Mouse (Mus musculus) lung, postnatal 14 days (tissue): ENCODE measurements around the gene Anapc11.

Experiments
- DNase-seq: peaks from one replicate; pipeline ENCODE4 v3.0.0; 2021

Anapc11 gene

DNA sequence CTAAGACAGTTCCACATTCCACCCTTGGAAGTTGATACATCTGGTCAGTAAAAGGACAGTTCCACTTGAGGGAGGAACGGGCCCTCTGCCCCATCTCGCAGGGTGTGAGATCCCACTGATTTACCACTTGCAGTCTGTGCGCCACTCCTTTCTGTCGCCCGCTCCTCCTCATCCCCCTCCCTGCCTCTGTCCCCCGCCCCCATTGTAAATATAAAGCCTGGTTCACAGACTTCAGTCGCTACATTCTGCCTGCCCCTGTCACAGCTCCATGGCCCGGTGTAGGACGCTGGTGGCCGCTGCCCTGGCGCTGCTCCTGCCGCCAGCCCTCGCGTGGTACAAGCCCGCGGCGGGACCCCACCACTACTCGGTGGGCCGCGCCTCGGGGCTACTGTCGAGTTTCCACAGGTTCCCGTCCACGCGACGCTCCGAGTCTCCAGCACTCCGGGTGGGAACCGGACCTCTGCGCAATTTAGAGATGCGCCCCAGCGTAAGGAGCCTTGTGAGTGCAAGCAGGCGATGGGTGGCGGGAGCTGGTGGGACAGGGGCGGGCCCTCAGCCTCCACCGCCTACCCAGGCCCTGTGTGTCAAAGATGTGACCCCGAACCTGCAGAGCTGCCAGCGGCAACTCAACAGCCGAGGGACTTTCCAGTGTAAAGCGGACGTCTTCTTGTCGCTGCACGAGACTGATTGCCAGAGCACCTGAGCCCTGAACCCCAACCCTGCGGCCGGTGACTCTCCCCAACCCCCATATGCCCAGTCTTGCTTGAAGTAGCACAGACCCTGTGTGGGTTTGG lies 10.2 kb downstream of the Anapc11 start, which contains the start of gene Npb:
Gene Npb (plus strand): TSS at position 237 of the 794 bp plus-strand sequence.
- DNase-seq: no peak

GRCm38 (mm10) chr11:120609250-120609649 lies 11.0 kb downstream of the Anapc11 start:
- DNase-seq: no peak

- DNase-seq: no peak
Measured at GRCm38 (mm10) chr11:120610477-120611046, 12.3 kb downstream of the Anapc11 start.

- DNase-seq: peak; percentile 78
Measured at GRCm38 (mm10) chr11:120612763-120613162, 14.5 kb downstream of the Anapc11 start.

- no peak for DNase-seq
Measured at GRCm38 (mm10) chr11:120613481-120613972, 15.3 kb downstream of the Anapc11 start.

GRCm38 (mm10) chr11:120613976-120614375 lies 15.8 kb downstream of the Anapc11 start:
- no peak for DNase-seq

DNA sequence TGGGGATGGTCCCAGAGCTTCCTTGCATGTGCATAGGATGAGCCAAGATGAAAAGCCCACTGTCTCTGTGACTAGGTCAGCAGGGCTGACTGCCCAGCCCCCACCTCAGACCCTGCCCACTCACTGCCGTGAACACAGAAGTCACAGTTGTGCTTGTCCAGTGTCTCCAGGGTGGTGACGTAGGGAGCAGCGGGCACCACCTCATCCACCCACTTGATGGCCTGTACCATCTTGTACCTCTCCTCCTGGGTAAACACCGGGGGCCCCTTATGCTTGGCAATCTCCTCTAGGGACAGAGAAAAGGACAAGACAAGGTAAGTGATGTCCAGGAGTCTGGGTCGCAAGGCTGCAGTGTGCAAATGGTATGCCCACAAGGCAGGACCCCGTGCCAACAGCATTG lies 16.9 kb downstream of the Anapc11 start:
- DNase-seq: no peak

DNA sequence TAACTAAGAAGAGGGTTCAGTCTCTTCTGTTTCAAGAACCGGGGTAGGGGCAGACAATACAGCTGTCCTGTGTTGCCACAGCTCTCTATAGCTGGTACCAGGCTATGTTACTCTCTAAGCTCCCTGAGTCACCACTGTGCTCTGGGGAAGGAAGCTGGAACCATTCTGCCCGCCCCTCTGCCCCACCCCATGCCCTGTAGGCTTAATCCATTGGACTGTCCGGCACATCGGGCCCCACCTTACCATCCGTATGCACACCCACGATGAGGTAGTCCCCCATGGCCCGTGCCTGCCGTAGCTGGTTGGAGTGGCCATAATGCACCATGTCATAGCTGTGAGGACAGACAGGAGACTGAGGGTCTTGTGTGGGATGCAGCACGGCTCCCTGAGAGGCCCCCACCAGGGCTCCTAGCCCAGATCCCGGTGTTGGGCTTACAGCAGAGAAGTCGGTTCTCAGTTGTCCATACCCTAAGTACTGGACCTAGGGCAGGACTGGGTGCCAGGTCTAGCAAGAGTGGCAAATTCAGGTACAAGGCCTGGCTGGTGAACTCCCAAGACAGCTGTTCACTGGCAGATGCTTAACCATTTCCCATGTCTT lies 17.5 kb downstream of the Anapc11 start:
- DNase-seq: no peak

DNA sequence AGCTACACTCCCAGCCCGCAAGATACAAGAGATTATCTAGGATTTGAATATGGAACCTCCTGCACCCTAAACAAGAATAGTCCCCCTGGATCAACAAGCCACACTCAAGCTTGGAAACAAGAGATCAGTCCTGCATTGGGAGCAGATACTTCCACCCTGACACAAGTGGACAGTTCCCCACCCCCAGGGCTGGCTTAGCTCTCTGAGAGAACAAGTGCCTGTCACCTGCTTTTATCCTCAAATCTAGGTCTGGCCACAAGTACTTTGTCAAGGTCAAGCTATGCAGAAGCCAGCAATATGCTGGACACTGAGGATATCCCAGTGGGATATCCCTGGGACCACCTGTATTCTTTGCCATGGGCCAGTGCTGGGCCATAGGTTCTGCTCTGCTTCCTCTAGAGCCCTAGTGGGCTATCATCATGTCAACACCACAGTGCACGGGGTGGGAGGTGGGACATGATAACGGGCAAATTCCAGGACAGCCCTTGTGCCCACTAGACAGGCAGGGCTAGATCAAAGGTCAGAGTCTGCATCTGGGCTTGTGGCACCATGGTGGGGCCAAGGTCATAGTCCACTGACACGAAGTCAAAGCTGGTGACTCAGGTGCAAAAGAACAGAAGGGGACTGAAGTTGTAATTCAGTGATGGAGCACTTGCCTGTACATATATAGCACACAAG lies 18.5 kb downstream of the Anapc11 start:
- no peak for DNase-seq

DNA sequence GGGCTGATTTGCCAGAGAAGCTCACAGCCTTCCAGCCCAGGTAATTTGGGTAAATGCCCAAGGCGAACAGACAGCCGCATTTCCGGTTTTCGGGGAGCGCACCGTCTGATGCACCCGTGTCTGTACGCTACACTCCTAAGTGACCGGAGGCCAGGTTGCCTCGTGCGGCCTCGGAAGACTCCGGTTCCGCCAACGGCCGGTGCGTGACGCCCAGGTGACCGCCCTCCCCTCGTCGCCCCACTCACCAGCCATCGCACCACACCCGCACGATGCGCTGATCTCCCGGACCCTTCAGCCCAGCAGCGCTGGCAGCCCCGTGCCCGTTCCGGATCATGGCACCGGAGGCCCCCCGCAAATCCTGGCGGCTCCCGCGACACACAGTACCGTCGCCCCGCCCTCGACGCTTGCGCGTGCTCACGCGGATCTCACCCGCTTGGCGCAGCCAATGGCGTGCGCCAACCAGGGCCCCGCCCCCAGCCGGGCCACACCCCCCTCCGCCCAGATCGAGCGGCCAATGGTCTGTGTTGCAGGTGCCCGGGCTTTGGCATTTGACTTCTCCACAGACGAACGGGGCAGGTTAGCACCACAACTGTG lies 19.4 kb downstream of the Anapc11 start, which contains the start of gene Pcyt2:
Gene Pcyt2 (minus strand): TSS at position 418 of the 594 bp plus-strand sequence.
- peak; percentile 91 for DNase-seq

- DNase-seq: no peak
Measured at GRCm38 (mm10) chr11:120618619-120619535, 20.7 kb downstream of the Anapc11 start.

GRCm38 (mm10) chr11:120620195-120620594 lies 22.0 kb downstream of the Anapc11 start:
- DNase-seq: no peak

- no peak for DNase-seq
Measured at GRCm38 (mm10) chr11:120622805-120623204, 24.6 kb downstream of the Anapc11 start.

DNA sequence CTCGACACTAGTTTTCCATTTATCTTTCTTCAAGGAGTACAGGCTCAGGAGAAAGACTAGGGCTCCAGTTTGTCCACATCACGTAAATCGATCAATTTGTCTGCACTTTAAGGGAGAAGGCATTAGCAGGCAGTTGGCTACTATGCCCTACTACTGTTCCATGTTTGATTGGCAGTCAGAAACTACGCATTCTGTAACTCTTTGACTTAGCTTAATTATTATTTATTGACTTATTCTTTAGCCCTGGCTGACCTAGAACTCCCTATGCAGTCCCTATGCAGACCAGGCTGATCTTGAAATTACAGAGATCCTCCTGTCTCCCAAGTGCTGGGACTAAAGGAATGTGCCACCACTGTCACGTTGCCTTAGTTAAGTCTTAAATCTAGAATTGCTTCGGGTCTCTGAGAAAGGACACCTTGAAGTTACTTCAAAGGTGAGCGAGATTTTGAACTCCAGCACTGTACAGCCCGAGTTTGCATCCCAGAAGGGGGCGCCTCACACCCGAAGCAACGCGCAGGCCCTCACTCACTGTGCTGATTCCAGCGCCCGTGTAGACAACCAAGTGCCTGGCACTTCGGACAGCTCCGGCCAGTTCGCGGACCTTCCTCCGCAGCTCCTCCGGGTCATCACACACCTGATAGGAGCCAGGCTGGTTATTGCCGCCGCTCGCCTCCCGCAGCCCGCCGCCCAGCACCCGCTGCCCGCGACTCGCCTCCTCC lies 25.9 kb downstream of the Anapc11 start:
- DNase-seq: peak; percentile 74

- DNase-seq: peak; percentile 87
Measured at GRCm38 (mm10) chr11:120624680-120625111, 26.5 kb downstream of the Anapc11 start.

DNA sequence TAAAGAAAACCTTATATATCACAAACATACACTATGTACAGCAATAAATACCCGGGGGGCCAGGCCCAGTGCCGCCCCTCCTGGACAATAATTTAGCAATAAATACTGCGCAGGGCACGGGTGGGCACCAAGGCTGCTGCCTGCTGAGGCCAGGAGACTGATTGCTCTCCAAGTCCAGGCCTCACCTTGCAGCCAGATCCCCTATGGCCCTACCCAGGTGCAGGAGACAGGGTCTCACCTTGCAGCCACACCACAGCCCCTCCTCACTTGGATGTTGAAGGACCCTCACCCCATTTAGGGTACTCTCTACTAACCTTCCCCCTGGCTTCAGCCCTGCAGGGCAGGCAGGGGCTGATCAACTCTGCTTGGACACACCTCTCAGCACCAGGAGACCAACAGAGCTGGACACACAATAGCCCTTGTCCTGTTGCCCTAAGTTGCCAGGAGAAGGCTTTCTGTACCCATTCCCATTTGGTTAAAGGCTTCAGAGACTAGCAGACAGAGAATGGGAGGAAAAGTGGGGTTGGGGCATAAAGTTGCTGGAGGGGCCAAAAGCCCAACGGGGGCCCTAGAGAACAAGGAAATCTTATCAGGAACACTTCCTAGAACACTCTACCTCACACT lies 27.0 kb downstream of the Anapc11 start, which contains the start of gene Sirt7:
Gene Sirt7 (minus strand): TSS at position 89 of the 624 bp plus-strand sequence.
- DNase-seq: no peak

- no peak for DNase-seq
Measured at GRCm38 (mm10) chr11:120626785-120627467, 28.7 kb downstream of the Anapc11 start.

GRCm38 (mm10) chr11:120627468-120628300 lies 29.5 kb downstream of the Anapc11 start:
- DNase-seq: no peak
